Mouse (Mus musculus): ENCODE results near the gene Lcat. TPM values are rescaled to one million over a fixed set of nuclear protein-coding genes. Genes with fewer than 3 reads are reported as not detected.

The Lcat gene
- polyA plus RNA-seq, 2 experiments from 2014 or later = 0.40 TPM; not detected in 1

- ATAC-seq = no peak
These were observed 640 bp downstream of the Lcat start for GRCm38 (mm10) chr8:105942542-105942941.

GRCm38 (mm10) chr8:105942026-105942425, 1.2 kb downstream of the Lcat start:
- no peak for ATAC-seq

- peak; percentile 21 for ATAC-seq
These were observed 4.9 kb downstream of the Lcat start, which contains the start of gene Psmb10 for GRCm38 (mm10) chr8:105938306-105938669. Gene Psmb10, minus strand, starts transcription at chr8:105938444.

GRCm38 (mm10) chr8:105937496-105938305, 5.5 kb downstream of the Lcat start:
- peak; percentile 90 for ATAC-seq

GRCm38 (mm10) chr8:105936866-105937475, 6.2 kb downstream of the Lcat start:
- ATAC-seq = peak; percentile 48

- ATAC-seq = no peak
These were observed 7.1 kb downstream of the Lcat start for GRCm38 (mm10) chr8:105935863-105936603.

GRCm38 (mm10) chr8:105935105-105935504, 8.1 kb downstream of the Lcat start:
- no peak for ATAC-seq

GRCm38 (mm10) chr8:105933762-105934161, 9.4 kb downstream of the Lcat start, which contains the start of gene Ctrl:
Gene Ctrl, minus strand, starts transcription at chr8:105933862.
- no peak for ATAC-seq

- no peak for ATAC-seq
These were observed 10.7 kb downstream of the Lcat start for GRCm38 (mm10) chr8:105932525-105932924.

- no peak for ATAC-seq
These were observed 11.9 kb downstream of the Lcat start for GRCm38 (mm10) chr8:105931271-105931670.

GRCm38 (mm10) chr8:105930602-105931001, 12.6 kb downstream of the Lcat start:
- peak; percentile 91 for ATAC-seq

- ATAC-seq = no peak
These were observed 18.1 kb downstream of the Lcat start for GRCm38 (mm10) chr8:105925123-105925522.

GRCm38 (mm10) chr8:105919390-105919789, 23.8 kb downstream of the Lcat start:
- ATAC-seq = peak; percentile 96

GRCm38 (mm10) chr8:105900941-105901616, 42.1 kb downstream of the Lcat start:
- ATAC-seq = peak; percentile 74

- ATAC-seq = peak; percentile 91
These were observed 42.8 kb downstream of the Lcat start, which contains the start of gene Pskh1 for GRCm38 (mm10) chr8:105900180-105900940. Gene Pskh1, plus strand, starts transcription at chr8:105900441.

- ATAC-seq = no peak
These were observed 45.2 kb downstream of the Lcat start for GRCm38 (mm10) chr8:105897801-105898480.

- no peak for ATAC-seq
These were observed 49.8 kb downstream of the Lcat start, which contains the start of gene Nrn1l for GRCm38 (mm10) chr8:105893339-105893738. Gene Nrn1l, plus strand, starts transcription at chr8:105893567.

- peak; percentile 49 for ATAC-seq
These were observed 50.8 kb downstream of the Lcat start for GRCm38 (mm10) chr8:105892432-105892831.

GRCm38 (mm10) chr8:105890870-105891269, 52.3 kb downstream of the Lcat start:
- ATAC-seq = no peak

GRCm38 (mm10) chr8:105889756-105890465, 53.3 kb downstream of the Lcat start:
- no peak for ATAC-seq
